Mouse (Mus musculus) ovary, postnatal 36 days (tissue): ENCODE measurements around the gene Acat3.
A peak's percentile ranks its signal among the peaks of the same experiment; 100 is the strongest.
"Not testable (repeated sequence)": the region's sequence is repeated elsewhere in the genome, so short reads cannot be mapped to it uniquely, and the experiment has no call there.

Experiments
- DNase-seq: peaks from one replicate; pipeline ENCODE4 v3.0.0; 2022; ENCODE audit warnings: low spot score, mixed read lengths

The Acat3 gene

DNA sequence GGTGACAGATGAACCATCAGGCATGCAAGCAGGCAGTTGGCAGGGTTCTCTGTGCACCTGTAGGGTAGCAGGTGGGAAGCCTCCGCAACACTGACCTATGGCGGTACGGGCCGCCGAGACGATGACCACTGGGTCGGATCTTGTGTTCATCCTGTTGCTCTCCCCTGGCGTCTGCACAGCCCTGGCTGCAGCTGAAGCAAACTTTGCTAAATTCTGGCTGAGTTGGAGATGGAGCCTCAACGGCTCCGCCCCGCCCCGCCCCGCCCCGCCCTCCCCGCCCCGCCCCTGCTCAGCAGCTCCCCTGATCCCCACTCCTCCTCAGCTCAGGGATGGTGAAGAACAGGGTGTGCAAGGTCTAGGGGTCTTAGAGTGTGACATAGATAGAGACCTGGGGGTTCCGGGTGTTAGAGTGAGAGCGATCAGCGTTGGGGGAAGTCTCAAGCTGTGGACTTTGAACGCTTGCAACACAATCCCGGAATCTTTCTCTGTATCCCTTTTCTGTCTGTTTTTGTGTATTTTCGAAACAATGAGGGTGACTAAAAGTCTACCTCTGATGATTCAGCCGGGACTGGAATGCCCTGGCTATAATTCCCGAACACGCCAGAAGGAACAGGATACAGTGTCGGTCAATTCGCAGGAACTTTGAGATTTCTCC, at the start of gene Acat3:
Gene Acat3, minus strand, starts transcription at position 450 of the 655 bp plus-strand sequence.
- DNase-seq, result no peak

- not testable (repeated sequence) for DNase-seq
These were observed 47.7 kb upstream of the Acat3 start for GRCm38 (mm10) chr17:12988096-12988495.

DNA sequence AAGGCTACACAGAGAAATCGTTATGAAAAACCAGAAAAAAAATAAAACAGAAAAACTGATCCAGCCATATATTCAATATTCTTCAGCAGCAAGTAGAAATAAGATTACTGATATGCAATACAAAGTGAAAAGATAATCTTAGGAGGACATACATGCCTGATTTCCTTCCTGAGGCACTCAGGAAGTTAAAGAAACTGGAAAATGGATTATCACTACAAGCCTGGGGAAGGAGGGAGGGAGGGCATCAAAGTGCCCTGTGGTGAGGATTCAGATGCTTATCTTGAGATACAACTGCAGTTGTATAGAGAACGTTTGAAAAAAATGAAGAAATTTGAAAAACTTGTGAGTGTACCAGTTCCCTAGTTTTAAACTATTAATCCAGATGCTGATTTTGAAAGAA, 43.6 kb upstream of the Acat3 start:
- DNase-seq, result no peak

- DNase-seq, result no peak
These were observed 38.1 kb upstream of the Acat3 start for GRCm38 (mm10) chr17:12978546-12978945.

DNA sequence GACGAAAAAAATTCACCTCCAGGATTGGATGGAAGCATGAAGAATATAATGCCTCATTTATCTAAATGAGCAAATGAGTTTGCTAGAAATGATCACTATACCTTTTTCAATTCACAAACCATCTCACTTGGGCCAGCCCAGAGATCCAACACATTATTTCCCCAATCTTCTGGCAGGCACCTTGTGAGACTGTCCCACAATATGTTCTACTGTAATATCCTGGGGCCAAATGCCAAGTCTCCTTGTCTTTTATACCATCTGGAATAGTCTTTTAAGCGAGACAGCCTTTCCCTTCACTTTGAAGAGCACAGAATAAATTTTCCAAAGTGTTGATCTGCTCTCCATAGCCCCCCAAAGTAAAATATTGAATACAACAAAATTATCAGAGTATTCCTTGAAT, 33.5 kb upstream of the Acat3 start:
- no peak for DNase-seq

- no peak for DNase-seq
These were observed 26.8 kb upstream of the Acat3 start for GRCm38 (mm10) chr17:12967173-12967572.

DNA sequence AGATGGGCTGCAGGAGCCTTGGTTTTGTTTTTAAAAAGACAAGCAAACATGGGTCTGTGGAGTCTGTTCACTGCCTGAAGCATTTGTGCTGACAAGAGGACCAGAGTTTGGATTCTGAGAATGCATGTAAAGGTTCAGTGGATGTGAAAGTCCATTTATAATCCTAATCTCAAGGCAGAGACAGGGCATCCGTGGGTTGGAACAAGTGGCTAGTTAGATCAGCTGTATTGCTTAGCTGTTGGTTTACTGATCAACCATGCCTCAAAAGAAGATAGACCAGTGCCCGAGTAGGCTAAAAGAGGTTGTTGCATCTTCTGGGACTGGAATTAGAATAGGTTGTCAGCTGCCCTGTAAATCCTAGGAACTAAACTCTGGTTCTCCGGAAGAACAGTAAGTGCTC, 23.1 kb upstream of the Acat3 start:
- DNase-seq, result no peak

GRCm38 (mm10) chr17:12960331-12960873, 20.0 kb upstream of the Acat3 start, which contains the start of gene Acat2:
Acat2 (minus strand) TSS chr17:12960747.
- peak; percentile 92 for DNase-seq

- not testable (repeated sequence) for DNase-seq
These were observed 19.0 kb upstream of the Acat3 start for GRCm38 (mm10) chr17:12959377-12959776.

DNA sequence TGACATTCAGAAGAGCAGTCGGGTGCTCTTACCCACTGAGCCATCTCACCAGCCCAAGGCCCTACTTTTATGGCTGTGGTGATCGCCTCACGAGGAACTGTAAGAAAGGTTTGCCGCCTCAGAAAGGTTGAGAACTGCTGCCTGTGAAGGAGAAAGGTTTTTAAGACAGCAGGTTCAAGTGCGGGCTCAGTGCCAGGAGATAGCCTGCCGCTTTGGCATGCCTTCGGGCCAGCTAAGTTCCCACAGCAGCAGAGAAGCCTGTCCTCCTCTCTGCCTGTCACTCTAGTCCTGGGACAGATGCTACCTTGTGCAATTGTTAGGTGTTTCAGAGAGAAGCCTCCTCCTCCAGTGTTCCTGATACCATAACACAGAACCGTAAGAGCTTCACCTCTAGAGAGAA, 16.3 kb upstream of the Acat3 start:
- no peak for DNase-seq

GRCm38 (mm10) chr17:12949669-12950068, 9.3 kb upstream of the Acat3 start:
- DNase-seq, result no peak

GRCm38 (mm10) chr17:12942459-12943162, 2.2 kb upstream of the Acat3 start:
- no peak for DNase-seq

GRCm38 (mm10) chr17:12941543-12942260, 1.3 kb upstream of the Acat3 start:
- DNase-seq, result no peak

GRCm38 (mm10) chr17:12939377-12940148, 837 bp downstream of the Acat3 start:
- not testable (repeated sequence) for DNase-seq

DNA sequence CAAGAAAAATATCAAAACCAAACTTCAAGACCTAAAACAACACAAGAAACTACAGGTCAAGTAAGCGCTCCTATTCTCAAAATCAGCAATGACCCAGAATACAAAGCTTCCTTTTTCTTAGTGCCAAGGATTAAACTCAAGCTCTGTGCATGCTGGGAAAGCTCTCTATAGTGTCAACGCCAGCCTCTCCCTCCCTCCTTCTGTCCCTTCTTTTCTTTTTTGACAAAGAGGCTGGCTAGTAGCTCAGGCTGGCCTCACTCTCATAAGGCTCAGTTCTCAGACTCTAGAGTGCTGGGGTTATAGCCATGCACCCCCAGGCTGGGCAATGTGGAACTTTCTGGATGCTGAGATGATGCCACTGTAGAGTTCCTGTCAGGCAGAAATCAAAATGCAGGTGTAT, 2.3 kb downstream of the Acat3 start:
- no peak for DNase-seq

GRCm38 (mm10) chr17:12937412-12937970, 2.9 kb downstream of the Acat3 start:
- no peak for DNase-seq

DNA sequence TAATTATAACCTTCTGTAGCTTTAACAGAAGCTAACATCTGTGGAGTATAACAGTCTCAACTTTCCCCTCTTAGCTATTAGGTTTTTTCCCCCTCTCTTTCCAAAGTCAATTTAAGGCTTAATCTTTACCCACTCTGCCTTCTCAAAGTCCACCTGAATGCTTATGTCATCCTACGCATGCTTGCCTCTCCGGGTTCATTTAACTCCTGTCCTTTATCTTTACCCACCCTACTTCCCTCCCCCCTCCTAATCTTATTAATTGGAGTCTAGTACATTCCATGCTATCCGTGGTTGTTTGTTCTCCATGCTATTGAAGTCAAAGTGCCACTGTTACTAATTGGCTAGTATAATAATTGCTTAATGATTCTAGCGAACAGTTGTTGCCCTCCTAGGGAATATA, 4.7 kb downstream of the Acat3 start:
- DNase-seq, result no peak

- peak; percentile 4 for DNase-seq
These were observed 8.8 kb downstream of the Acat3 start for GRCm38 (mm10) chr17:12931576-12931975.

DNA sequence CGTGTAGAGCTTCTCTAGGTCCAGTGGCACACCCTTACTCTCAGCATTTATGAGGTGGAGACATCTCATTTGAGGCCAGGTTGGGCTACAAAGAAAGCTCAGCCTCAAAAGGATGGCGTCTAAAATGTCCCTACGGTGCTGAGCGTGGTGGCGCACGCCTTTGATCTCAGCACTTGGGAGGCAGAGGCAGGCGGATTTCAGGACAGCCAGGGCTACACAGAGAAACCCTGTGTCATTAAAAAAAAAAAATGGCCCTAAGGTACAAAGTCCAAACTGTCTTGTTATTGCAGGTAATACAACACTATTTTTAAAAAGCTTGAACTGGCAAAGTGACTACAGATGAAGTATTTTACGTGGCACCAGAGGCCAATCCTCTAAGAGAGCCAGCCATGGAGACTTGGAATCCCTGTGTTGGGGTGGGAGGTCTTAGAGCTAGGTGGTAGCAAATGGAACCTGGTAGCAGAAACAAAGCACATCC, 14.7 kb downstream of the Acat3 start:
- no peak for DNase-seq

DNA sequence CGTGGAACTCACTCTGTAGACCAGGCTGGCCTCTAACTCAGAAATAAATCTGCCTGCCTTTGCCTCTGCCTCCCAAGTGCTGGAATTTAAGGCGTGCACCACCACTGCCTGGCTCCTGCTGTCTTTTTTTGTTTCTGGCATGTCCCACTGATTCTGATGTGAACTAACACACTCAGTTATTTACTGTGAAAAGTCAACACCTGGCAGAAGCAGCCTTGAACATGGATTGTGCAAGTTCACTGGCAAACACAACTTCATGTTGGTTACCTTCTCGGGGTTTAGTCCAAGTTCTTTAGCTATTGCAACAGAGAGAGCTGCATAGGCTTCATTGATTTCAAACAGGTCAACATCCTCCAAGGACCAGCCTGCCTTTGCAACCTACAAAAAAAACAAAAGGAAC, 15.4 kb downstream of the Acat3 start:
- no peak for DNase-seq

DNA sequence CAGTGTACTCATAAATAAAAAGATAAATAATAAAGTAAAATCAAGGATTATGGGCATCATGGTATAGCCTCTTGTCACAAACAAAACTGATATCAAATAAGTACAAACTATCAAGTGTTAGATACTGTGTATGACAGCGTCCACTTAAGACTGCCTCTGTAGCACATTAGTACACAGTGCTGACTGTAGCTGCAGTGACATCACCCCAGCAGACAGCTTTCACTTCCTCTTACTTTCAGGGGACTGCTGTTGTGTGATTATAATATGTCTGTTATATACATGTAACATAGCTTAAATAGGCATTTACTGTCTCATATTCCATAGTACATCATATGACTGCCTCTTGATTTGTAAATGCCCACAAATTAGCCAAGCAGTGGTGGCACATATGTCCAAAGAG, 19.3 kb downstream of the Acat3 start:
- DNase-seq, result no peak
